Mouse (Mus musculus) forebrain, embryonic 15.5 days (tissue): ENCODE results near the gene Slc7a14. TPM values are rescaled to one million over a fixed set of nuclear protein-coding genes. Genes with fewer than 3 reads are reported as not detected.

ENCODE experiments used
- ATAC-seq: fragments of 200-750 bp; cut with Nextera tagmentation; replicated peaks from 2 replicates; pipeline ENCODE4 v1.8.0; 2017; ENCODE audit warnings: mild to moderate bottlenecking, moderate TSS enrichment, moderate library complexity
- H3K27ac ChIP-seq: fragments of 300-500 bp; sonication (generic); replicated peaks from 2 replicates; pipeline ENCODE4 v1.5.1; 2015; ENCODE audit warnings: mild to moderate bottlenecking, inconsistent platforms
- H3K27me3 ChIP-seq: fragments of 300-500 bp; sonication (generic); 2 replicates; pipeline ENCODE4 v1.6.1; 2015; ENCODE audit warnings: inconsistent platforms
- H3K36me3 ChIP-seq: fragments of 300-500 bp; sonication (generic); 2 replicates; pipeline ENCODE4 v1.6.1; 2015; ENCODE audit warnings: mild to moderate bottlenecking, inconsistent platforms
- H3K4me1 ChIP-seq: fragments of 300-500 bp; sonication (generic); 2 replicates; pipeline ENCODE4 v1.6.1; 2015; ENCODE audit warnings: inconsistent platforms
- H3K4me2 ChIP-seq: fragments of 300-500 bp; sonication (generic); replicated peaks from 2 replicates; pipeline ENCODE4 v1.6.1; 2015; ENCODE audit warnings: mild to moderate bottlenecking, inconsistent platforms
- H3K4me3 ChIP-seq: fragments of 300-500 bp; sonication (generic); 2 replicates; pipeline ENCODE4 v1.5.1; 2015; ENCODE audit warnings: mild to moderate bottlenecking, inconsistent platforms
- H3K9ac ChIP-seq: fragments of 300-500 bp; sonication (generic); replicated peaks from 2 replicates; pipeline ENCODE4 v1.6.1; 2015; ENCODE audit warnings: mild to moderate bottlenecking, inconsistent platforms
- H3K9me3 ChIP-seq: fragments of 300-500 bp; sonication (generic); 2 replicates; pipeline ENCODE4 v1.6.1; 2016; ENCODE audit warnings: inconsistent platforms
- WGBS: fragments of 180-500 bp; shearing (Covaris S2); methylation state at CpG from one replicate; pipeline ENCODE4 v1.1.7; 2015; ENCODE audit warnings: mixed read lengths; 5-methylcytosine and 5-hydroxymethylcytosine counted together
- polyA plus RNA-seq: library from polyadenylated mRNA; unstranded; fragments of >200 nt; fragmentation: Nextera tagmentation; extraction: Ambion mirVana; gene quantifications from 2 replicates; pipeline ENCODE4 v1.2.1, GENCODE M21; 2015

Slc7a14 gene
- polyA plus RNA-seq = 3.1 and 3.6 TPM in 2 replicates

GRCm38 (mm10) chr3:31309934-31310787 is at the start of gene Slc7a14:
Gene Slc7a14 (minus strand): TSS chr3:31310378.
- ATAC-seq = peak; percentile 92
- peaks cover 18% of the 10 kb centered on the region for H3K4me1 ChIP-seq
- WGBS = under 1% methylated on average over 36 of the region's 38 CpGs

GRCm38 (mm10) chr3:31346540-31346939 is 36.4 kb upstream of the Slc7a14 start:
- ATAC-seq = no peak
- 81% methylated on average over 4 of the region's 4 CpGs for WGBS
- no peaks in the 10 kb centered on the region for H3K27me3 ChIP-seq
- H3K27ac ChIP-seq = no peak overlapping the region
- no peak overlapping the region for H3K9ac ChIP-seq
- no peak overlapping the region for H3K4me3 ChIP-seq
- no peaks in the 10 kb centered on the region for H3K4me1 ChIP-seq
- H3K36me3 ChIP-seq = no peaks in the 10 kb centered on the region
- H3K9me3 ChIP-seq = no peaks in the 10 kb centered on the region
- no peak overlapping the region for H3K4me2 ChIP-seq

More at GRCm38 (mm10) chr3:31309934-31310787, at the start of gene Slc7a14:
- Histone ChIP-seq H3K4me2 (peak within 1 kb of the TSS; percentile 88), H3K4me3 (peak within 1 kb of the TSS; percentile 77), H3K9ac (peak within 1 kb of the TSS; percentile 64), H3K36me3 (no peaks in the 10 kb centered on the region), H3K9me3 (no peaks in the 10 kb centered on the region), H3K27me3 (no peaks in the 10 kb centered on the region), H3K27ac (peak within 1 kb of the TSS; percentile 64; the same call in 1 of the 2 replicates)

GRCm38 (mm10) chr3:31345766-31346165 is 35.6 kb upstream of the Slc7a14 start:
- WGBS = 87% methylated on average over 4 of the region's 4 CpGs
- H3K4me1 ChIP-seq = no peaks in the 10 kb centered on the region
- H3K9ac ChIP-seq = no peak overlapping the region
- ATAC-seq = no peak
- no peak overlapping the region for H3K27ac ChIP-seq
- no peak overlapping the region for H3K4me2 ChIP-seq
- H3K27me3 ChIP-seq = no peaks in the 10 kb centered on the region
- no peak overlapping the region for H3K4me3 ChIP-seq
- no peaks in the 10 kb centered on the region for H3K9me3 ChIP-seq
- H3K36me3 ChIP-seq = no peaks in the 10 kb centered on the region

GRCm38 (mm10) chr3:31339236-31339635 is 29.1 kb upstream of the Slc7a14 start:
- no peak overlapping the region for H3K9ac ChIP-seq
- H3K4me1 ChIP-seq = no peaks in the 10 kb centered on the region
- H3K4me2 ChIP-seq = no peak overlapping the region
- H3K36me3 ChIP-seq = no peaks in the 10 kb centered on the region
- no peak for ATAC-seq
- 79% methylated on average over 3 of the region's 3 CpGs for WGBS
- no peaks in the 10 kb centered on the region for H3K9me3 ChIP-seq
- no peak overlapping the region for H3K27ac ChIP-seq
- no peaks in the 10 kb centered on the region for H3K27me3 ChIP-seq
- no peak overlapping the region for H3K4me3 ChIP-seq

- H3K4me2 ChIP-seq = no peak overlapping the region
- no peak overlapping the region for H3K4me3 ChIP-seq
- no peaks in the 10 kb centered on the region for H3K9me3 ChIP-seq
- H3K36me3 ChIP-seq = no peaks in the 10 kb centered on the region
- WGBS = 78% methylated on average over 7 of the region's 7 CpGs
- ATAC-seq = no peak
- H3K27ac ChIP-seq = no peak overlapping the region
- no peak overlapping the region for H3K9ac ChIP-seq
- H3K27me3 ChIP-seq = no peaks in the 10 kb centered on the region
- no peaks in the 10 kb centered on the region for H3K4me1 ChIP-seq
Measured at GRCm38 (mm10) chr3:31328237-31328836, 18.2 kb upstream of the Slc7a14 start.

- H3K9ac ChIP-seq = no peak overlapping the region
- WGBS = 97% methylated on average over 5 of the region's 5 CpGs
- H3K27ac ChIP-seq = no peak overlapping the region
- no peaks in the 10 kb centered on the region for H3K36me3 ChIP-seq
- H3K4me1 ChIP-seq = no peaks in the 10 kb centered on the region
- H3K9me3 ChIP-seq = no peaks in the 10 kb centered on the region
- no peaks in the 10 kb centered on the region for H3K27me3 ChIP-seq
- H3K4me3 ChIP-seq = no peak overlapping the region
- no peak overlapping the region for H3K4me2 ChIP-seq
- no peak for ATAC-seq
Measured at GRCm38 (mm10) chr3:31327791-31328190, 17.6 kb upstream of the Slc7a14 start.

- Histone ChIP-seq H3K27me3 (no peaks in the 10 kb centered on the region), H3K27ac (no peak overlapping the region), H3K9ac (no peak overlapping the region), H3K4me1 (no peaks in the 10 kb centered on the region), H3K4me2 (no peak overlapping the region), H3K4me3 (no peak overlapping the region), H3K9me3 (no peaks in the 10 kb centered on the region), H3K36me3 (no peaks in the 10 kb centered on the region)
- 0 out of 2 replicates have a peak, but pooled peaks have one; percentile 41 for ATAC-seq
- 61% methylated on average over 3 of the region's 3 CpGs for WGBS
Measured at GRCm38 (mm10) chr3:31324231-31324654, 14.1 kb upstream of the Slc7a14 start.

- Histone ChIP-seq H3K9me3 (no peaks in the 10 kb centered on the region), H3K27me3 (no peaks in the 10 kb centered on the region), H3K9ac (peak overlapping the region; percentile 64), H3K36me3 (no peaks in the 10 kb centered on the region), H3K27ac (peak overlapping the region; percentile 64; the same call in 1 of the 2 replicates), H3K4me1 (peaks cover 18% of the 10 kb centered on the region), H3K4me3 (peak overlapping the region; percentile 77), H3K4me2 (peak overlapping the region; percentile 88)
- ATAC-seq = peak; percentile 77
- under 1% methylated on average over 36 of the region's 36 CpGs for WGBS
Measured at GRCm38 (mm10) chr3:31309371-31309933, 726 bp downstream of the Slc7a14 start.

- no peaks in the 10 kb centered on the region for H3K36me3 ChIP-seq
- peak overlapping the region; percentile 64 for H3K9ac ChIP-seq
- peak overlapping the region; percentile 77 for H3K4me3 ChIP-seq
- WGBS = 2% methylated on average over 14 of the region's 14 CpGs
- ATAC-seq = no peak
- H3K9me3 ChIP-seq = no peaks in the 10 kb centered on the region
- H3K4me2 ChIP-seq = peak overlapping the region; percentile 88
- H3K4me1 ChIP-seq = peaks cover 18% of the 10 kb centered on the region
- no peaks in the 10 kb centered on the region for H3K27me3 ChIP-seq
- no peak overlapping the region for H3K27ac ChIP-seq
Measured at GRCm38 (mm10) chr3:31308906-31309305, 1.3 kb downstream of the Slc7a14 start.

GRCm38 (mm10) chr3:31307936-31308335 is 2.2 kb downstream of the Slc7a14 start:
- no peak overlapping the region for H3K4me2 ChIP-seq
- H3K9me3 ChIP-seq = no peaks in the 10 kb centered on the region
- no peaks in the 10 kb centered on the region for H3K36me3 ChIP-seq
- no peak overlapping the region for H3K4me3 ChIP-seq
- ATAC-seq = no peak
- H3K27me3 ChIP-seq = no peaks in the 10 kb centered on the region
- no peak overlapping the region for H3K9ac ChIP-seq
- H3K4me1 ChIP-seq = peaks cover 18% of the 10 kb centered on the region
- H3K27ac ChIP-seq = no peak overlapping the region
- WGBS = 68% methylated on average over 6 of the region's 6 CpGs

- 53% methylated on average over 11 of the region's 11 CpGs for WGBS
Measured at GRCm38 (mm10) chr3:31291673-31292602, 18.2 kb downstream of the Slc7a14 start.

More at GRCm38 (mm10) chr3:31291673-31292602, 18.2 kb downstream of the Slc7a14 start:
- Histone ChIP-seq H3K9me3 (no peaks in the 10 kb centered on the region), H3K36me3 (no peaks in the 10 kb centered on the region), H3K4me1 (peaks cover 11% of the 10 kb centered on the region), H3K27me3 (no peaks in the 10 kb centered on the region), H3K27ac (no peak overlapping the region), H3K9ac (no peak overlapping the region), H3K4me2 (no peak overlapping the region), H3K4me3 (no peak overlapping the region)
- peak; percentile 69 for ATAC-seq
